Mouse (Mus musculus) lung, postnatal 14 days (tissue): ENCODE results near the gene Teddm3.
"Not testable (repeated sequence)": the region's sequence is repeated elsewhere in the genome, so short reads cannot be mapped to it uniquely, and the experiment has no call there.

Experiments
- DNase-seq: peaks from one replicate; pipeline ENCODE4 v3.0.0; 2021

Gene Teddm3

DNA sequence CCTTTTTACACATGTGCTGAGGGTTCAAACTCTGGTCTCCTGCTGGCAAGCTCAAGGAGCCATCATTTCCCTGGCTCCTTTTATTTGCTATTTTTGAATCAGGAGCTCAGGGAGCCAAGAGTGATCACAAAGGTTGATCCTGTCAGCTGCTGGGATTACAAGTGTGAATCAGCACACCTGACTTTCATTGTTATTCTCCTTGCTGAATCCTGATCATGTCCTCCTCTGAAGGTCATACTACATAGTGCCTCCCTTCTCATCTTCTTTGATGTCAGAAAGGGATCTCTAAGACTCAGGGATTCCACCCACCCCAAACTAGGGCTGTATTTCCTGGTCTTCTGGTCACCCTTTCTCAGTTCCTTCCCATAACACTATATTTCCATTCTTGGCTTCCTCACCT is 3.9 kb downstream of the Teddm3 start:
- no peak for DNase-seq

- not testable (repeated sequence) for DNase-seq
Observed at GRCm38 (mm10) chr16:21148451-21148850, 5.3 kb downstream of the Teddm3 start.

DNA sequence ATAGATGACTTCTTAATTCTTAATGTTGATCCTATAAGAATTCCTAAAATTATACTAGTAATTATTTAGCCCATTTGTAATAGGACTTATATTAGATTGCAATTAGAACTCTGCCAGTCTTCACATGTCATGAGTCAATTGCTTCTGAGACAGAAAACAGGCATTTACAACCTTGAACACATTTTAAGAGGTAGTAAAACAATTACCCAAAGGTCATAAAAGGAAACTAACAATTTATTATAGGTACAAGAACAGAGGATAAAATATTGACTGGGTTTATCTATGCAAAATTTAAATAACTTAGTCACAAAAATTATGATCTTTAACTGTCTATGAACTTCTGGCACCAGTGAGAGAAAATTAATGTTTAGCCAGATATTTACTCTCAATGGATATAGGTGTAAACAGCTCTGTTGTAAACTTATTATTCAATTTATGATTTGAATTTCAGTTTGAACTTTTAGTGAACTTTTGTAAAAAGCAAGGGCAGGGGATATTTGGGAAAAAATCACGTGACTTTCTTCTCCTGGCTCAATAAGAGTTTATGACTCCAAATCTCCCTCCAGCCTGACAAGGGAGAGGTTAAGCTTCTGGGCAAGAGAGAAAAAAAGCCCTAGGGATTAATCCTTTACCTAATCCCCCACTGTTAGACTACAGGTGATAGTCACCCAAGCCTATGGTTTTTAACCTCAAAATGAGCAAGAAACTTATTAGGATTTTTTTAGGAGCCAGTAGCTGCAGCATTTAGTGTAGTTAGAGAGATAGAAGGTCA is 17.3 kb downstream of the Teddm3 start:
- DNase-seq, result no peak

GRCm38 (mm10) chr16:21127666-21128065 is 26.1 kb downstream of the Teddm3 start:
- peak; percentile 29 for DNase-seq

DNA sequence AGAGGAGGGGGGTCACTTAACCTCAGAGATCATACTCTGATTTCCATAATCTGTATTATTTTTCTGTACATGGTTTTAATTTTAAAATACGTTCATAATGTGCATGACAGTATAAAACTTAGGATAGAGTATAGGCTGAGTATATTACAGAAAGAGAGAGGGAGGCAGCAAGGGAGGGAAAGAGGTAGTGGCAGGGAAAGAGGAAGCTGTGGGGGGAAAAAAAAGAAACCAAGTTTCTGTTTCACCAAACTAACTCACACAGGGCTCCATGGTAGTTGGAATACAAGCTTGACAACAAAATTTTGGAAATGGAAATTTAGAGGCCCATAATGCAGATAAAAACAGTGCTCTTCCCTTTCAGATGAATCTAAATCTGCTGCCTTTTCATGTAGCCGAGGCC is 31.0 kb downstream of the Teddm3 start:
- not testable (repeated sequence) for DNase-seq

DNA sequence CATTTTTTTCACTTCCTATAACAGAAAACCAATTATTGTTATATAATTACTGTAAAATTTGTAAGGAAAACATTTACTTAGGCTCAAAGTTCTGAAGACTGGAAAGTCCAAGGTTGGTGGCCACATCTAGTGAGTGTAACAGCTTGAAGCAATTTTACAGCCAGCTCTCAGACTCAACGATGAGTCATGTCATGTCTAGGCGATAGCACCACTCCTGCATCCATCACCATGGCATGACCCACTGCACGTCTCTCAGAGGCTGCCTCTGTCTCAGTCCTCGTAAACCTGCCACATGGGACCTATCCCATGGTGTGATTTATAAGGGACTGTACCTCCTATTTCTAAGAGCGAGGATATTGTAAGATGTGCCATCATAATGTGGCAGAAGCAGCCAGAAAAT is 37.7 kb downstream of the Teddm3 start:
- DNase-seq, result no peak

- no peak for DNase-seq
Observed at GRCm38 (mm10) chr16:21109473-21109872, 44.3 kb downstream of the Teddm3 start.
